Mouse (Mus musculus): ENCODE measurements around the gene Eif4g2. TPM values are rescaled to one million over a fixed set of nuclear protein-coding genes. Genes with fewer than 3 reads are reported as not detected.

The Eif4g2 gene
- polyA plus RNA-seq, 1 experiment from 2014 or later = 1,474 TPM

DNA sequence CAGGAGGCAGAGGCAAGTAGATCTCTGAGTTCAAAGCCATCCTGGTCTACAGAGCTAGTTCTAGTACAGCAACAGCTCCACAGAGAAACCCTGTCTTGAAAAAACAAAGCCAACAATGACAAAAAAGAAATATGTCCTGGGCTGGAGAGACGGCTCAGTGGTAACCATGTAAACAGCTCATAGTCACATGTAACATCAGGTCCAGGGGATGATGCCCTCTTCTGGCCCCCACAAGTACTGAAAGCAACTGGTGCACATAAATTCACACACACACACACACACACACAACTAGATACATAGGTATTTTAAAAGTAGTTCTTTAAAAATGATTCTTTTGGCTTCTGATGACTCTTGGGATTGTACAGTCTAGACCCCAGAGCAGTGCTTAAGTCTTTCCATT is 19.9 kb downstream of the Eif4g2 start:
- Histone ChIP-seq H3K27me3 (no peaks in the 10 kb centered on the region), H3K9ac (no peak overlapping the region), H3K4me1 (peaks cover 7% of the 10 kb centered on the region), H3K27ac (no peak overlapping the region), H3K4me3 (no peak overlapping the region), H3K36me3 (peaks cover 6% of the 10 kb centered on the region), H3K4me2 (replicated peaks) (no peak overlapping the region), H3K9me3 (replicated peaks) (peaks cover 5% of the 10 kb centered on the region)
- no peak for ATAC-seq (ENCODE audit: low FRiP score)
- 100% methylated on average over 1 of the region's 1 CpGs for WGBS

DNA sequence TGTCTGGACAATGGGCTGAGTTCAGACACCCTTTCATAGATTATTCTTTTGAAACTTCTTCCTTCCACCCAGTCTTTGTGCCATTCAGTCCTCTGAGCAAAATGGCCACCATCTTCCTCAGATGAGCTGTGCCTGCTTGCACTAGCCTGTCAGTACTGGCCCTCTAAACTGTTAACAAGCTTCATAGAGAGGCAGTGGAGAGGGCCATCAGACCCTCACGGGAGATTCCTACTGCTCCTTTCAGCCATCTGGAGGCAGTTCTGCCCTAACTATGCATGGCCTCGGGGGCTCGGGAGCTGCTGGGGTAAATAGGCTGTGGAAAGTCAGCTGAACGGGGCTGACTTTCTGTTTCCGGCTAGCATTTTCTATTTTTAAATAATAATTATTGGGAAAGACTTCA is 23.3 kb downstream of the Eif4g2 start:
- WGBS = 59% methylated on average over 5 of the region's 5 CpGs
- Histone ChIP-seq H3K9ac (0 out of 2 replicates have a peak overlapping the region, but pooled peaks have one; percentile 18), H3K4me3 (no peak overlapping the region), H3K4me2 (replicated peaks) (no peak overlapping the region), H3K9me3 (replicated peaks) (no peaks in the 10 kb centered on the region), H3K4me1 (peaks cover 7% of the 10 kb centered on the region), H3K36me3 (peaks cover 23% of the 10 kb centered on the region), H3K27me3 (no peaks in the 10 kb centered on the region), H3K27ac (peak overlapping the region; percentile 55)
- no peak; the same call in 1 of the 2 replicates for ATAC-seq (ENCODE audit: low FRiP score)

DNA sequence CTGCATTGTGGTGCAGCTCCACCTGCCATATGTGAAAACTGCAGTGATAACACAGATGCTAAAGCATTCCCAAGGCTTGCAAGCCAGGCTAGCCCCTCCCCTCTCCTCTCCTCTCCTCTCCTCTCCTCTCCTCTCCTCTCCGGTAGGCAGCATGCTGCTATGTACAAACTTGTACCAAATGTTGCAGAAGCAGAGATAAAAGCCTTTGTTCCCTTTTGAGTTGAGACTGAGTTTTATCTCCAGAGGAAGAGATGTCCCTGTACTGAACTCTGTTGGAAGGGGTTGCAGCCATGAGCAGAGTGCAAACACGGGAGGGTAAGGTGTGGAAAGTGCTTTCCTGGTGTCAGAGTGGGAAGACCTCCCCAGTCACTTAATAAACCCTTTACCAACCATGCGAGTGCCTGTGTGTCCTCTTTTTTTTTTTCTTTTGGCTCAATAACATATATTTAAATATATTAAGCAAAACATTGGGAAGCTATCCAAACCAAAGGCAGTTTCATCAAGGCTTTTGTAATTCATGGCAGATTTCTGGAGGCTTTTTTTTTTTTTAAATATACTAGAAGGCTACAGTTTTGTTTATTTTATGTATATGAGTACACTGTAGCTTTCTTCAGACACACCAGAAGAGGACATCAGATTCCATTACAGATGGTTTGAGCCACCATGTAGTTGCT is 26.7 kb downstream of the Eif4g2 start:
- peaks cover 58% of the 10 kb centered on the region for H3K36me3 ChIP-seq

DNA sequence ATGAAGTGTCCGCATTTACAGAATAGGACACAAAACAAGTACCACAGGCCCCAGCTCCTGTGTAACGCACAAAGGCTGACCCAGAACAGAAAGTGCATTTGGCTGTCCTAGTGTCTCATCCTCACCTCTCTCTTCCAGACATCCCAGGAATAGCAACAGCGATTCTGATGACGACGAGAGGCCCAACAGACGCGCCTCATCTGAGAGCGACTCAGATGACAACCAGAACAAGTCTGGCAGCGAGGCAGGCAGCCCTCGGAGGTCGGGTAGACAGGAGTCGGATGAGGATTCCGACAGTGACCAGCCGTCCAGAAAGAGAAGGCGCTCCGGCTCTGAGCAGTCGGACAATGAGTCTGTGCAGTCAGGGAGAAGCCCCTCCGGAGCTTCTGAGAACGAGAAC is 27.6 kb downstream of the Eif4g2 start:
- 92% methylated on average over 19 of the region's 19 CpGs for WGBS
- Histone ChIP-seq H3K9ac (no peak overlapping the region), H3K9me3 (replicated peaks) (no peaks in the 10 kb centered on the region), H3K27ac (no peak overlapping the region), H3K36me3 (peaks cover 66% of the 10 kb centered on the region), H3K27me3 (no peaks in the 10 kb centered on the region), H3K4me3 (no peak overlapping the region), H3K4me1 (peaks cover 7% of the 10 kb centered on the region), H3K4me2 (replicated peaks) (no peak overlapping the region)
- ATAC-seq (ENCODE audit: low FRiP score) = no peak

More for the DNA sequence above, 26.7 kb downstream of the Eif4g2 start:
- Histone ChIP-seq H3K27me3 (no peaks in the 10 kb centered on the region), H3K9ac (no peak overlapping the region), H3K4me3 (no peak overlapping the region), H3K4me2 (replicated peaks) (no peak overlapping the region), H3K4me1 (peaks cover 7% of the 10 kb centered on the region), H3K27ac (no peak overlapping the region), H3K9me3 (replicated peaks) (no peaks in the 10 kb centered on the region)
- no peak for ATAC-seq (ENCODE audit: low FRiP score)
- 83% methylated on average over 3 of the region's 3 CpGs for WGBS

DNA sequence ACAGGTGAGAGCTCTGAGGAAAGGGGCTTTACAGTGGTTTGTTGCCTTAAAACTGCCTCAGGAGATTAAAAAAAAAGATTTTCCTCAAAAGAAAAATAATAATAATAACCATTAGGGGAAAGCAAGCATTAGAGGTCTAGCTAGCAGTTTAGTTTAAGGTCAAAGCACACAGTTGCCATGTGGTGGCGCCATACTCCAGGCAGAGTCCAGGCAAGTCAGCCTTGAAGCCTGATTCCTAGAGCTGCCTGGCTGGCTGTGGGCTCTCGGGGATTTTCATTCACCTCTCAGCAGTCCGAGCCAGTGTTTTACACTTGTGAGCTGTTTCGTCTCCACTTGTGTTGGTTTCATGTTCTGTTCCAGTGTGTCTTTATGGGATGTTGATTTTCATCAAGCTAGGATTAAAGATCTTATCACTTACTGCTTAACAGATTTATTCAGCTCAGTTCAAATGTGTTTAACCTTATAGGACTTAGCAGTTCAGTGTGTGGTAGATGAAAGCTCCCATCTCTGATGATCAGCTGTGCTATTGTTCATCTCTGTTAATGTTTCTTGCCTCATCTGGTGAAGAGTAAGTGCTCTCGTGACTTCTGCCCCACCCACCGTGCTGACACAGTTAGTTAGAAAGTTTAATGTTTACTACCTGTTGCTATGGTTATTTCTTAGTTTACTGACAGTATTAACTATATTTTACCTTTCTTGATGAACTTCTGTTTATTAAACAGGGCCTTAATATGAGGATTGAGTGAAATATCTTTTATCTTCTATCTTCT is 33.0 kb downstream of the Eif4g2 start:
- ATAC-seq (ENCODE audit: low FRiP score) = no peak
- Histone ChIP-seq H3K4me3 (no peak overlapping the region), H3K27me3 (no peaks in the 10 kb centered on the region), H3K9ac (no peak overlapping the region), H3K9me3 (replicated peaks) (no peaks in the 10 kb centered on the region), H3K27ac (no peak overlapping the region), H3K4me1 (no peaks in the 10 kb centered on the region), H3K36me3 (peaks cover 95% of the 10 kb centered on the region), H3K4me2 (replicated peaks) (no peak overlapping the region)
- WGBS = 66% methylated on average over 6 of the region's 6 CpGs

DNA sequence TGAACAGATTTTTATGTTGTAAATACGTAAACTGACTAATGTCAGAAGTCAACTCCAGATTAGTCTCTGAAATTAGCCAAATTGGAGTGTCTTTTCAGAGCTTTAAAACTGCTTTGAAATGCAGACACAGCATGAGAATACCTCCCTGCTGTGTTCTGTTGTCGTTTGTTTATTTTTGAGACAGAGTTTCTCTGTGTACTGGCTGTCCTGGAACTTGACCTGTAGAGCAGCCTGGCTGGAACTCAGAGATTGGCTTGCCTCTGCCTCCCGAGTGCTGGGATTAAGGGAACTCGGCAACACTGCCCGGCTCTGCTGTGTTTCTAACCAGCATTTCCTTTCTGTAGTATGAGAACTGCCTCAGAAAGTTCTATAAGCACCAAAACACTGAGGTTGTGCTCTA is 33.9 kb downstream of the Eif4g2 start:
- H3K9me3 ChIP-seq (replicated peaks) = no peaks in the 10 kb centered on the region
- H3K4me2 ChIP-seq (replicated peaks) = no peak overlapping the region
- H3K4me3 ChIP-seq = no peak overlapping the region
- no peak overlapping the region for H3K27ac ChIP-seq
- WGBS = 84% methylated on average over 5 of the region's 5 CpGs
- no peak overlapping the region for H3K9ac ChIP-seq
- ATAC-seq (ENCODE audit: low FRiP score) = no peak
- peaks cover 95% of the 10 kb centered on the region for H3K36me3 ChIP-seq
- H3K27me3 ChIP-seq = no peaks in the 10 kb centered on the region
- H3K4me1 ChIP-seq = no peaks in the 10 kb centered on the region

DNA sequence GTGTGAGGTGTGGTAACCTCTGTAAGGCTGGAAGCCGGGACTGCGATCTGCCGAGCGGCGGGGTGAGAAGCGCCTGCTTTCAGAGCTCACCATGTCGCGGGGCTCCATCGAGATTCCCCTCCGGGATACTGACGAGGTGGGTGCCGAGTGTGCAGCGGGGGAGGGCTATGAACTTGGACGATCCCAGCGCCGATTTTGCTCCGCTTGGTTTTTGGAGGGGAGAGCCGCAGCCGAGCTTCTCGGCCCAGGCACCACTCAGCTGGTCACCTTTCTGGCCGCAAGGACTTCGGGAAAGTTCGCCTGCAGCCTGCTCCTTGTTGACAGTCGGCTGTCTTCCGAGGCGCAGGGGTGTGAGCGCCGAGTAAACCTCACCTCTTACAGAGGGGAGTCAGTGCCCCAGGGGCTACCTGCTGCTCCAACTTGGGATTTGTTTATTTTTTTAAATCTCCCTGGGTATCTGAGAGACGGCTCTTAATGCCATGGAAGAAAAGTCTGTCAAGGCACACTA is 53.7 kb downstream of the Eif4g2 start:
- peaks cover 16% of the 10 kb centered on the region for H3K4me1 ChIP-seq
- H3K9ac ChIP-seq = peak overlapping the region; percentile 76
- peak; percentile 53 for ATAC-seq (ENCODE audit: low FRiP score)
- no peaks in the 10 kb centered on the region for H3K27me3 ChIP-seq
- WGBS = under 1% methylated on average over 29 of the region's 29 CpGs
- H3K4me3 ChIP-seq = peak overlapping the region; percentile 83
- peak overlapping the region; percentile 96 for H3K27ac ChIP-seq
- no peaks in the 10 kb centered on the region for H3K9me3 ChIP-seq (replicated peaks)
- peak overlapping the region; percentile 78 for H3K4me2 ChIP-seq (replicated peaks)
- peaks cover 28% of the 10 kb centered on the region for H3K36me3 ChIP-seq

DNA sequence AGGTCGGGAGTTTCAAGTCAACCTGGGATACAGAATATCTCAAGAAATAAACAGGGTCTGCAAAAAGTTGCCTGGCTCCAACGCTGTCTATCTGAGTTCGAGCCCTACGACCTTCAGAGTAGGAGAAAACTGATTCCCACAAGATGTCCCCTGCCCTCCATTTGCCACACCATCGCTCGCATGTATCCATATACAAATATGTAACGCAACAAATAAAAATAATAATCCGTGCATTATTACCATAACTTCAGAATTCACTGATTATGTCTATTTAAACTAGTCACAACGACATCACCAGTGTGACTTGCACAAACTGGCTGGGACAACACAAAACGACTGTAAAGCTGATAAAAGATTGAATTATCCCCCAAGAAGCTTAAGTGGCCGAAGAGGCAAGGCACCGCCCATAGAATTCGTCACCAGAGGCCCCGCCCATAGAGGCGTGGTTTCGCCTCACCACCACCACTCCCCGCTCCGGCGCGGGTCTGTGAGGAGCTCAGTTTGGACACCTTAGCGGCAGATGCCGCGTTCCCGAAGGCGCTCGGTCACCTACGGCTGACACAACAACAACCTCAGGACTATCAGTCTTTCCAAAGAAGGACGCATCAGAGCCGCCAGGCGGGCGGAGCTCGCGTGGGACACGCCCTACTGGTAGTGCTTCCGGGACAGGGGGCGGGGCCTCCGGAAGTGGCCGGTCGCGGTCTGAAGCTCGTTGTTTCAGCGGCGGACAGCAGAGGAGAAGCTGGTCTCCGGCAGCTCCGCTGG is 54.4 kb downstream of the Eif4g2 start, which contains the start of gene Ctr9:
TSS of gene Ctr9 (plus strand) at position 671 of the 765 bp plus-strand sequence.
- peaks cover 19% of the 10 kb centered on the region for H3K4me1 ChIP-seq
- H3K9me3 ChIP-seq (replicated peaks) = no peaks in the 10 kb centered on the region
- peaks cover 24% of the 10 kb centered on the region for H3K36me3 ChIP-seq
- 7% methylated on average over 45 of the region's 45 CpGs for WGBS
- peak within 1 kb of the TSS; percentile 76 for H3K9ac ChIP-seq
- H3K27me3 ChIP-seq = no peaks in the 10 kb centered on the region
- peak within 1 kb of the TSS; percentile 83 for H3K4me3 ChIP-seq
- ATAC-seq (ENCODE audit: low FRiP score) = peak; percentile 98
- peak within 1 kb of the TSS; percentile 78 for H3K4me2 ChIP-seq (replicated peaks)
- peak within 1 kb of the TSS; percentile 96 for H3K27ac ChIP-seq

DNA sequence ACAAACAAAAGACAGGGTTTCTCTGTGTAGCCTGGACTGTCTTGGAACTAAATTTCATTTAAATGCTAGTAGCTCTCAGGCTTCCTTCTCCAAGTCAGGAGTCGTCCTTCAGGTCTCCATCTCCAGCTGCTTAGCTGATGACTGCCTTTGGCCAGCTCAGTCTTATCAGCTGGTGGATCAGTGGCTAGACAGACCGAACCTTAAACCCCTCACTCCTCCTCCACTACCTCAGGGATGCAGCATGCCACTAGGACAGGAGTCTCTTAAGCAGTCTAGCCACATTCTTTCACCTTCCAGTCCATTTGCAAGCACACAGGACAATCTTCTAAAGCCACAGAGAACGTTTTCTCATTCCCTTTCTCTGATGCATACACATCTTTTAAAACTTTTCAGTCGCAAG is 57.9 kb downstream of the Eif4g2 start:
- Histone ChIP-seq H3K9ac (no peak overlapping the region), H3K9me3 (replicated peaks) (no peaks in the 10 kb centered on the region), H3K4me1 (peaks cover 15% of the 10 kb centered on the region), H3K36me3 (no peaks in the 10 kb centered on the region), H3K4me3 (no peak overlapping the region), H3K4me2 (replicated peaks) (no peak overlapping the region), H3K27me3 (no peaks in the 10 kb centered on the region), H3K27ac (no peak overlapping the region)
- 63% methylated on average over 4 of the region's 4 CpGs for WGBS
- no peak for ATAC-seq (ENCODE audit: low FRiP score)

DNA sequence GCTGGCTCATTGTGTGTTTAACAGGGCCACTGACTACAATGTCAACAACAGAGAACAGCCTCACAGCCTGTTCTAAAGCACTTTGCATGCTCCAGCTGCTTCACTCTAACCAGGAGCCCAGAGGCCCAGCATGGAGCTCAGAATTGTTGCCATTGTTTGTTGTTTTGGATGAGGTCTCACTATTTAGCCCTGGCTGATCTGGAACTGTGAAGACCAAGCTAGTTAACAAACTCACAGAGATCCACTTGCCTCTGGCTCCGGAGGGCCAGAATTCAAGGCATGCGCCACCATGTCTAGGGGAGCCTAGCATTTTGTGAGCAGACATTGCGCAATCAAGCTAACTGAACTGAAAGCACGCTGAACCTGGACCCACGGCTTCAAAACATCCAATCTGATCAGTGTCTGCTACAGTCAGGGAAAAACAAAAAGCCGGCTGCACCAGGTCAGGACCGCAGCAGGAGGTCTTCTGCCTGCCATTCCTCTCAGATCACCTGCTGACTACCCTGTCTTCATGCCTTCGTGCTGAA is 58.7 kb downstream of the Eif4g2 start:
- Histone ChIP-seq H3K27me3 (no peaks in the 10 kb centered on the region), H3K4me1 (peaks cover 9% of the 10 kb centered on the region; the same call in 1 of the 2 replicates), H3K9ac (no peak overlapping the region), H3K36me3 (no peaks in the 10 kb centered on the region), H3K27ac (peak overlapping the region; percentile 64; the same call in 1 of the 2 replicates), H3K4me3 (no peak overlapping the region), H3K9me3 (replicated peaks) (no peaks in the 10 kb centered on the region), H3K4me2 (replicated peaks) (no peak overlapping the region)
- 16% methylated on average over 8 of the region's 8 CpGs for WGBS
- ATAC-seq (ENCODE audit: low FRiP score) = no peak

DNA sequence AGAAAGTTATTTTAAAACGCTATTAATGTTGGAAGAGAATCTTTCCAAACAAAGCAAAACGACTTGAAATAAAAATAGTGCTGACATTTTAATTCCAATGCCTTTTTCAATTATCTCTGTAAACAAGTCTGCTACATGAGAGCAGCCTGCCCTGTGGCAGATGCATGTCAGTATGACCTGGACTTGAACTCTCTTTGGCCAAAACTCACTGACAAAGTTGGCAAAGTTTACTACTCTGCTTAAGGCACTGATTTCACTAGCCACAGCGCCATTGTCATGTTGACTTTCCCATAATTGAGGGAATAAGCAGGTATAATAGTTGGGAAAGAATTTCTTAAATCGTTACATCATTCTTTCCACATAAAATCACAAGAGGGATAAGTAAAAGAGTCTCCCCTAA is 62.0 kb downstream of the Eif4g2 start:
- Histone ChIP-seq H3K4me2 (replicated peaks) (no peak overlapping the region), H3K36me3 (no peaks in the 10 kb centered on the region), H3K27me3 (no peaks in the 10 kb centered on the region), H3K4me3 (no peak overlapping the region), H3K9me3 (replicated peaks) (no peaks in the 10 kb centered on the region), H3K27ac (no peak overlapping the region), H3K4me1 (peaks cover 9% of the 10 kb centered on the region; the same call in 1 of the 2 replicates), H3K9ac (no peak overlapping the region)
- 83% methylated on average over 4 of the region's 4 CpGs for WGBS
- ATAC-seq (ENCODE audit: low FRiP score) = no peak

Data from hindbrain, embryonic 12.5 days (tissue).